Mouse (Mus musculus) neural tube, embryonic 12.5 days (tissue): ENCODE measurements around the gene Ythdc1. TPM values are rescaled to one million over a fixed set of nuclear protein-coding genes. Genes with fewer than 3 reads are reported as not detected.

Experiments
- ATAC-seq: fragments of 200-750 bp; cut with Nextera tagmentation; 2 replicates; pipeline ENCODE4 v1.8.0; 2017; ENCODE audit warnings: low read depth, mild to moderate bottlenecking, moderate TSS enrichment, moderate library complexity; ENCODE audit not compliant: low FRiP score
- H3K27ac ChIP-seq: fragments of 300-500 bp; sonication (generic); 2 replicates; pipeline ENCODE4 v1.5.1; 2016
- H3K27me3 ChIP-seq: fragments of 300-500 bp; sonication (generic); replicated peaks from 2 replicates; pipeline ENCODE4 v1.6.1; 2016; ENCODE audit warnings: mild to moderate bottlenecking
- H3K36me3 ChIP-seq: fragments of 300-500 bp; sonication (generic); 2 replicates; pipeline ENCODE4 v1.6.1; 2016; ENCODE audit warnings: mild to moderate bottlenecking
- H3K4me1 ChIP-seq: fragments of 300-500 bp; sonication (generic); 2 replicates; pipeline ENCODE4 v1.6.1; 2016
- H3K4me2 ChIP-seq: fragments of 300-500 bp; sonication (generic); replicated peaks from 2 replicates; pipeline ENCODE4 v1.6.1; 2016; ENCODE audit warnings: mild to moderate bottlenecking
- H3K4me3 ChIP-seq: fragments of 300-500 bp; sonication (generic); 2 replicates; pipeline ENCODE4 v1.5.1; 2016
- H3K9ac ChIP-seq: fragments of 300-500 bp; sonication (generic); 2 replicates; pipeline ENCODE4 v1.6.1; 2016; ENCODE audit warnings: mild to moderate bottlenecking
- H3K9me3 ChIP-seq: fragments of 300-500 bp; sonication (generic); 2 replicates; pipeline ENCODE4 v1.6.1; 2016; ENCODE audit warnings: mild to moderate bottlenecking
- WGBS: fragments of 180-500 bp; shearing (Covaris S2); methylation state at CpG from one replicate; pipeline ENCODE4 v1.1.7; 2016; 5-methylcytosine and 5-hydroxymethylcytosine counted together
- polyA plus RNA-seq: library from polyadenylated mRNA; unstranded; fragments of >200 nt; fragmentation: Nextera tagmentation; extraction: Ambion mirVana; gene quantifications from 2 replicates; pipeline ENCODE4 v1.2.1, GENCODE M21; 2016

Gene Ythdc1
- 49.0 and 50.6 TPM in 2 replicates for polyA plus RNA-seq

DNA sequence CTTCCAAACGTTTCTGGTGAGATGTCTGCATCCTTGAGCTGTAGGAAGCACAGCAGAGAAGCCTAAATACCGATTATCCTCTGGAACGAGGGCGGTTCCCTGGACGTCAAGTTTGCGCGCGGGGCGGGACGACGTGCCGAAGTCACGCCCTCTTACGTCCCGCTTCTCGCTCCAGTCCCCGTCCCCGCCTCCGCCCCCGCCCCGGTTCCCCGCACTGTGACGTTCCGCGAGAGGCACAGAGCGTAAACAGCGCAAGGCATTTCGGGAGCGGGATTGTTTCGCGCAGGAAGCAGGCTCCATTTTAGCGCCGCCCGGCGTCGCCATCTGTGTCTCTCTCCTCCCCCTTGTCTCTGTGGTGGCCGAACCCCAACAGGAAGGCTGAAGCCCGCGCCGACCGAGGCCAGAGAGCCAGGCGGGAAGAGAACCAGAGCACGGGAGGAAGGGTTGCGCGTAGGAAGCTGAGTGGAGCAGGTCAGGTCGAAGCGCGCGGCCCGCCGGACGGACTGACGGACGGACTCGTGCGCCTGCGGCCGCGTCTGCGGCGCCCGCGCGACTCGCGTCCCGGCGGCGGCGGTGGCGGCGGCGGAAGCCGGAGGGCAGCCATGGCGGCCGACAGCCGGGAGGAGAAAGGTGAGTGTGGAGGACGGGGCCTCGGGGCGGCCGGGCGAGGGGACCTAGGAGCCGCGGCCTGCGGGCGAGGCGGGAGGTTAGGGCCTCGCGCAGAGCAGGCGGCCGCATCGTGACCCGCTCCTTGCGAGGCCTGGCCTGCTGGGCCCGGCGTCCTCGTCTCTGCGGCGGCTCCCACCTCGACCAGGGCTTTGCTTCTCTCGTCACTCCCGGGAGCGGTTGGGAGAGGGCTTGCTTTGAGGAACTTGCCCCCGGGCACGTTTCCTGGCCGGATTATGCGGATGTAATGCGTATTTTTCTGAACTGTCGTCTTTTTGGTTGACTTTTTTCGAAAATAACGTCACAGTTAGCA, at the start of gene Ythdc1:
Gene Ythdc1 (plus strand): TSS at position 260 of the 979 bp plus-strand sequence.
- no peaks in the 10 kb centered on the region; the same call in 1 of the 2 replicates for H3K4me1 ChIP-seq
- peak within 1 kb of the TSS; percentile 75 for H3K4me2 ChIP-seq
- peak within 1 kb of the TSS; percentile 99 for H3K9ac ChIP-seq
- peak; percentile 100 for ATAC-seq
- H3K27ac ChIP-seq = peak within 1 kb of the TSS; percentile 98
- no peaks in the 10 kb centered on the region for H3K36me3 ChIP-seq
- WGBS = under 1% methylated on average over 101 of the region's 111 CpGs
- H3K9me3 ChIP-seq = no peaks in the 10 kb centered on the region
- H3K4me3 ChIP-seq = peak within 1 kb of the TSS; percentile 87
- H3K27me3 ChIP-seq = no peaks in the 10 kb centered on the region

DNA sequence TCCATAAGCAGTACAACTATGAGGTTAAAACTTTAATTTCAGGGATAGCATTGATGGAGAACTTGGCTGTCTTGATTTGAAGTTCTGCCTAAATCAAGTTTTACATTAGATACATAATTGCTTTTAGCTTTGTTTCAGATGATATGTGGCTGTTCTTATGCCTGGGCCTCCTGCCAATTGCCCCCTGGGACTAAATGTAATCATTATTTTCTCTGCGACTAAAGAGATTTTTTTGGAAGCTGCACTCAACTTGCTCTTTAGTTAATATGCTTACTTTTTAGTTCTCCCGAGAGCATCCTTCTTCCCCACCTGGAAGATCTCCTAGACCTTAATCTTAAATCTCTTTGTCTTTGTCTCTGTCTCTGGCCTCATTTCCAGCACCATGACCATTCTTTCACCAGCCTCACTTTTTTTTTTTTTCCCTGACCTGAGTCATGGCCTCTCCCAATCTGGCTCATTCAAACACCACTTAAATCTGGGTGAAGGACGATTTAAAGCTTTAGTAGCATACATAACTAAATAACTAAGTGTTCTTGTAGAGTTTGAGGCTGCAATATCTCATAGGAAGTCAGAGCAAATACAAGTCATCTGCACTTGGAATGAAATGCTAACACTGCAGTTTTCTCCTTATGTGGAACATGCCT, 34.9 kb upstream of the Ythdc1 start:
- no peaks in the 10 kb centered on the region for H3K9me3 ChIP-seq
- no peak for ATAC-seq
- no peaks in the 10 kb centered on the region for H3K4me1 ChIP-seq
- no peak overlapping the region for H3K4me2 ChIP-seq
- no peak overlapping the region for H3K4me3 ChIP-seq
- H3K27ac ChIP-seq = no peak overlapping the region
- H3K9ac ChIP-seq = no peak overlapping the region
- no peaks in the 10 kb centered on the region for H3K27me3 ChIP-seq
- H3K36me3 ChIP-seq = no peaks in the 10 kb centered on the region
- 65% methylated on average over 3 of the region's 3 CpGs for WGBS

- Histone ChIP-seq H3K4me1 (no peaks in the 10 kb centered on the region), H3K36me3 (no peaks in the 10 kb centered on the region), H3K9ac (no peak overlapping the region), H3K4me2 (no peak overlapping the region), H3K27me3 (no peaks in the 10 kb centered on the region), H3K9me3 (no peaks in the 10 kb centered on the region), H3K27ac (no peak overlapping the region), H3K4me3 (no peak overlapping the region)
- no peak for ATAC-seq
These were observed 33.0 kb upstream of the Ythdc1 start for GRCm38 (mm10) chr5:86771010-86771409.

DNA sequence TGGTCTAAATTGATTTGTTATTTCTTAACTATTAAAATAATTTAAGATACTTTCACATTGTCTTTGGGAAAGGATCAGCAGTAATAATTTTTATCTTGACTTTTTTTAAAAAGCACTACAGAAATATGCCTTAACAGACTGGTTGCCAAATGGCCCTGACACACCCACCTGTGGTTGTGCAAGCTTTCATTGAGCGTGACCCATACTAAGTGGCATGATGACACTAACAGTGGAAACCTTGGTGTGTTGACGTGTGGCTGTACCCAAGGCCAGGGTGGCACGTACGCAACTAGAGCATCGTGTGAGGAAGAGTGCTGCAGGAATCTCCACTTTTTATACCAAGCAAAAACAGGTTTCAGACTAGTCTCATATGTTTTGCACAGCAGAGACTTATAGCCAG, 27.1 kb upstream of the Ythdc1 start:
- Histone ChIP-seq H3K4me1 (no peaks in the 10 kb centered on the region), H3K4me3 (no peak overlapping the region), H3K9ac (no peak overlapping the region), H3K36me3 (no peaks in the 10 kb centered on the region), H3K27me3 (no peaks in the 10 kb centered on the region), H3K4me2 (no peak overlapping the region), H3K9me3 (no peaks in the 10 kb centered on the region), H3K27ac (no peak overlapping the region)
- ATAC-seq = no peak
- 93% methylated on average over 5 of the region's 5 CpGs for WGBS

DNA sequence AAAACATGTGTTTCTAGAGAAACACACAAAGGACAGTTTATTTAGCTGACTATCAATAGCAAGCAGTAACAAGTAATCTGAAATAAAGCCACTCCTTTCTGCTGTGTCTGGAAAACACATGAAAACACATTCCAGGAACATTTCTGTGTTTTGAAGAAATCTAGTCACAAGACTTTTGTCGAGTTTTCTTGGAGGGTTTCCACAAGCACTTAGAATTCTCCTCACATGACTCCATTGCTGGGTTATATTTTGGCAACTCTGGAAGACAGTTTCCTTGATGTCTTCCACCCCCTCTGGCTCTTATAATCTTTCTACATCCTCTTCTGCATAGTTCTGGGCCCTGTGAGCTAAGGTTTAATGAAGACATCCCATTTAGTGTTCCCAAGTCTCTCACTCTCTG, 25.6 kb upstream of the Ythdc1 start:
- Histone ChIP-seq H3K4me3 (no peak overlapping the region), H3K9ac (no peak overlapping the region), H3K9me3 (no peaks in the 10 kb centered on the region), H3K4me1 (no peaks in the 10 kb centered on the region), H3K27me3 (no peaks in the 10 kb centered on the region), H3K36me3 (no peaks in the 10 kb centered on the region), H3K4me2 (no peak overlapping the region), H3K27ac (no peak overlapping the region)
- 82% methylated on average over 1 of the region's 1 CpGs for WGBS
- no peak for ATAC-seq

DNA sequence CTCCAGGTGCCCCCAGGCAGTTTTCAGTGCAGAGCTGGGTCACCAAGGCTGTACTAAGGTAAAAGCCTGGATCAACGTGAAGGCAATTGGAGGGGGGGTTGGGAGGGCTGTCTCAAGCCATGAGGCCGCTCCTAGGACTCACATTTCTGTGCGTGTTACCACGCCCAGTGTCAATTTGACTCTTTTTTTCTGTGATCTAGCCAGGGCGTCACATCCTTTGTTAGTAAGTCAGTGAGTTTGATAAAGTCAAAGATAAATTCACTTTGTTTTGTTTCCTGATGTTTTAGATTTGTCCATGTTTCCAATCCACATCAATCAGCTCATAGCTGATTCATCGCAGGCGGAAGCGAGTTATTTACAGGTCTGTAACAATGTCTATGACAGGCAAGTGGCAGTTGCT, 21.0 kb upstream of the Ythdc1 start:
- WGBS = 65% methylated on average over 8 of the region's 8 CpGs
- H3K4me2 ChIP-seq = no peak overlapping the region
- H3K4me1 ChIP-seq = no peaks in the 10 kb centered on the region
- H3K27ac ChIP-seq = no peak overlapping the region
- H3K9me3 ChIP-seq = no peaks in the 10 kb centered on the region
- ATAC-seq = no peak
- no peak overlapping the region for H3K4me3 ChIP-seq
- no peaks in the 10 kb centered on the region for H3K36me3 ChIP-seq
- H3K27me3 ChIP-seq = no peaks in the 10 kb centered on the region
- H3K9ac ChIP-seq = no peak overlapping the region

- no peak for ATAC-seq
- Histone ChIP-seq H3K9me3 (no peaks in the 10 kb centered on the region), H3K4me1 (no peaks in the 10 kb centered on the region), H3K4me2 (no peak overlapping the region), H3K9ac (no peak overlapping the region), H3K27me3 (no peaks in the 10 kb centered on the region), H3K4me3 (no peak overlapping the region), H3K36me3 (no peaks in the 10 kb centered on the region), H3K27ac (no peak overlapping the region)
- 92% methylated on average over 1 of the region's 1 CpGs for WGBS
These were observed 19.8 kb upstream of the Ythdc1 start for GRCm38 (mm10) chr5:86784205-86784604.

DNA sequence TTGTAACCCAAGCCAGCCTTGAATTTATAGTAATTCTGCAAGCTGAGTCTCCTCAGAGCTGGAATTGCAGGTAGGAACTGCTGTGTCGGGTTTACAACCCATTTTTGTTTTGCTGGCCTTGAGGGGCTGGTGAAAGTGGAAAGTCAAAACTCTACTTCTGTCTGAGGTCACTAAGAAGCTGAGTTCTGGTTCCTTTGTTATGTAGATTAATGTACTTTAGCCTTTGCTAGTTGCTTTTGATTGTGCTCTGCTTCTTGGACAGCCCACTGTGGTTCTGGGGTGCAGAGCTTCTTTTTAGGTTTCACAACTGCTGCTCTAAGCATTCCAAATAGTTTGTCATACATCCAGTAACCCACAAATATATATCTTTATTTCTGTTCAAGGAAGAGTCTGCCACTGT, 17.2 kb upstream of the Ythdc1 start:
- H3K4me1 ChIP-seq = no peaks in the 10 kb centered on the region
- H3K27ac ChIP-seq = no peak overlapping the region
- no peaks in the 10 kb centered on the region for H3K36me3 ChIP-seq
- no peaks in the 10 kb centered on the region for H3K9me3 ChIP-seq
- H3K27me3 ChIP-seq = no peaks in the 10 kb centered on the region
- no peak for ATAC-seq
- WGBS = 29% methylated on average over 1 of the region's 1 CpGs
- H3K9ac ChIP-seq = no peak overlapping the region
- no peak overlapping the region for H3K4me3 ChIP-seq
- H3K4me2 ChIP-seq = no peak overlapping the region

- Histone ChIP-seq H3K4me1 (no peaks in the 10 kb centered on the region), H3K27me3 (no peaks in the 10 kb centered on the region), H3K9me3 (no peaks in the 10 kb centered on the region), H3K4me2 (no peak overlapping the region), H3K4me3 (no peak overlapping the region), H3K9ac (no peak overlapping the region), H3K36me3 (no peaks in the 10 kb centered on the region), H3K27ac (no peak overlapping the region)
- no peak for ATAC-seq
- WGBS = 64% methylated on average over 2 of the region's 2 CpGs
These were observed 14.1 kb upstream of the Ythdc1 start for GRCm38 (mm10) chr5:86789954-86790353.

- Histone ChIP-seq H3K4me3 (no peak overlapping the region), H3K9ac (no peak overlapping the region), H3K27me3 (no peaks in the 10 kb centered on the region), H3K9me3 (no peaks in the 10 kb centered on the region), H3K27ac (no peak overlapping the region), H3K36me3 (no peaks in the 10 kb centered on the region), H3K4me2 (no peak overlapping the region), H3K4me1 (no peaks in the 10 kb centered on the region)
- 76% methylated on average over 4 of the region's 4 CpGs for WGBS
- no peak for ATAC-seq
These were observed 11.8 kb upstream of the Ythdc1 start for GRCm38 (mm10) chr5:86792249-86792648.

DNA sequence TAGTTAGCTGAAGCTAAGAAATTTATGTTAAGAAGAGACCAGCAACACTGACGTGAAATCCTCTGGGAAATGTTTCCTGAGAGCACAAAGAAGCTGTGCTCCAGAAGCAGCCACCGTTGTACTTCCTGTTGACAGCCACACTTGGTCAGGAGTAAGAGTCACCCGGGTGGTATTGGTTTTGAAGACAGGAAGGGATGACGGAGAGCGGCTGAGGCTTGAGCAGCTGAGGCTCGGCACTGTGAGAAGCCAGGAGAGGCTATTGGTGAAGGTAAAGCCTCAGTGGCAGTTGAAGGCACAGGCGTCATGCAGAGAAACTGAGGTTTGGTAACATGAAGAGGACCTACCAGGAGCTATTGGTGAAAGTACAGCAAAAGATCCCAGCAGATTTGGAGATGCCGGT, 11.2 kb upstream of the Ythdc1 start:
- H3K27ac ChIP-seq = no peak overlapping the region
- ATAC-seq = no peak
- no peak overlapping the region for H3K4me2 ChIP-seq
- no peaks in the 10 kb centered on the region for H3K4me1 ChIP-seq
- H3K9me3 ChIP-seq = no peaks in the 10 kb centered on the region
- WGBS = 76% methylated on average over 8 of the region's 8 CpGs
- H3K4me3 ChIP-seq = no peak overlapping the region
- H3K27me3 ChIP-seq = no peaks in the 10 kb centered on the region
- no peaks in the 10 kb centered on the region for H3K36me3 ChIP-seq
- H3K9ac ChIP-seq = no peak overlapping the region

DNA sequence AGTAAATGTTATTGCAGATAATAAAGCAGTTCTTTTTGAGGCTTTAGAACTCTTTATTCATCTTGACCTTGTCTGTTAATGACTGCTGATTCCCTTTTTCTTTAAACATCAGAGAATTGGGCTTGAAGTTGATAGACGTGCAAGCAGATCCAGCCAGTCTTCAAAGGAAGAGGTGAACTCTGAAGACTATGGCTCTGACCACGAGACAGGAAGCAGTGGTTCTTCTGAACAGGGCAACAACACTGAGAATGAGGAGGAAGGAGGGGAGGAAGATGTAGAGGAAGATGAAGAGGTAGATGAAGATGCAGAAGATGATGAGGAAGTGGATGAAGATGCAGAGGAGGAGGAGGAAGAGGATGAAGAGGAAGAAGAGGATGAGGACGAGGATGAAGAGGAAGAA, 12.8 kb downstream of the Ythdc1 start:
- Histone ChIP-seq H3K36me3 (peaks cover 25% of the 10 kb centered on the region), H3K9ac (no peak overlapping the region), H3K4me1 (no peaks in the 10 kb centered on the region), H3K4me3 (no peak overlapping the region), H3K9me3 (no peaks in the 10 kb centered on the region), H3K27ac (no peak overlapping the region), H3K27me3 (no peaks in the 10 kb centered on the region), H3K4me2 (no peak overlapping the region)
- WGBS = 74% methylated on average over 3 of the region's 3 CpGs
- no peak for ATAC-seq
